Mouse (Mus musculus): ENCODE results near the gene Cnot1. TPM values are rescaled to one million over a fixed set of nuclear protein-coding genes. Genes with fewer than 3 reads are reported as not detected.
"Not testable (repeated sequence)": the region's sequence is repeated elsewhere in the genome, so short reads cannot be mapped to it uniquely, and the experiment has no call there.

The Cnot1 gene
- polyA plus RNA-seq, 1 experiment from 2014 or later = 52.9 TPM

DNA sequence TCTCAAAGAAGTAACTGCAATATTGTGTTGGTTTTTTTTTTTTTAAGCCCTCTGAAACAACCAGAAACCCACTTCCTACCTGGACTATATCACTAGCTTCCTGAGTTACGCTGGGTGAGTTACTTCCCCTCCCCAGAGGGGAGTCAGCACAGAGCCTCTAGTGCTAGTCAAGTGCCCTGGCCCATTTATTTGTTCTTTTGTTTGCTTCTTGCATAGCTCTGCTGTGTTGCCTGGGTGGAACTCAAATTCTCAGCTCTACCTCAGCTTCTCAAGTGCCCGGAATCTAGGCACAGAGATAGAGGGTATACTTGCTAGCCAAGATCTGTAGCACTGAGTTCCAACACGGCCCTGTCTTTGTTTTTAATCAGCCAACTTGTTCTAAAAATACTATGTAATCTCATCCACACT, 2.9 kb upstream of the Cnot1 start:
- Histone ChIP-seq H3K4me2 (no peak overlapping the region), H3K4me3 (no peak overlapping the region), H3K4me1 (peaks cover 14% of the 10 kb centered on the region), H3K27ac (no peak overlapping the region), H3K27me3 (no peaks in the 10 kb centered on the region), H3K36me3 (no peaks in the 10 kb centered on the region), H3K9me3 (no peaks in the 10 kb centered on the region), H3K9ac (no peak overlapping the region)
- ATAC-seq (ENCODE audit: insufficient number of reproducible peaks, low FRiP score, low TSS enrichment, low read depth) = no peak
- 57% methylated on average over 3 of the region's 3 CpGs for whole genome bisulfite sequencing

DNA sequence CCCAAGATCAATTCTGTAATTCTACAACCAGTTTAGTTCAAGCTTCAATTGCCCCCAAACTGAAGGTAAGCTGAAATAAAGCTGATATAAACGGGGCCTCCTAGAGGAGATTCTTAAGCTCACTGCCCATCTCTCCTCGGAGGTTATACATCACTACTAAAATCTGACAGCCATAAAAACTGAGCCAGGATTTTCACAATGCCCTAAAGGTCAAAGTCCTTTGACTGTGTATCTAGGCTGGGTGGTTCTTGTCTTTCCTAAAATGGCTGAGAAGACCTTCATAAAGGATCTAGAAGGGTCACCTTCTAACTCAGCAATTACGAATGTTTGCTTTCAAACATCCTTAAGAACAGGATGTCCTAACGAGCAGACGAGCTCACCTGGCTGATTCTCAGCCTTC, 1.9 kb upstream of the Cnot1 start:
- WGBS = 73% methylated on average over 5 of the region's 5 CpGs

DNA sequence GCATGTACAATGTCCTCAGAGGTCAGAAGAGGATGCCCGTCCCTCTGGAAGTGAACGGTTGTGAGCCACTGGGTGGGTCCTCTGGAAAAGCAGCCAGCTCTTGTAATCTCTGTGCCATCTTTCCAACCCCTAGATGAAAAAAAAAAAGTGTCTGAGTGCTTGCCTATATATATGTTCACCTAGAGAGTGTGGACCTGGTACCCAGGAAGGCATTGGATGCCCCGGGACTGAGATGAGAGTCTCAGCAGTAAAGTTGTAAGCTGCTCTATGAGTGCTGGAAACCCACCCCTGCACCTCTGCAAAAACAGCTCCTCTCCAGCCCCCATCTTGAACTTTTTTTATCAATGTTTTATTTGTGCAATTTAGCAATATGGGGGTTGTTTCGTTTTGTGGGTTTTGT, 1.4 kb upstream of the Cnot1 start:
- Histone ChIP-seq H3K4me2 (no peak overlapping the region), H3K27ac (no peak overlapping the region), H3K27me3 (no peaks in the 10 kb centered on the region), H3K9ac (no peak overlapping the region), H3K4me3 (no peak overlapping the region), H3K9me3 (no peaks in the 10 kb centered on the region), H3K4me1 (peaks cover 21% of the 10 kb centered on the region), H3K36me3 (0 out of 2 replicates have a peak, but pooled peaks cover 4% of the 10 kb centered on the region)
- 83% methylated on average over 4 of the region's 4 CpGs for WGBS
- ATAC-seq (ENCODE audit: insufficient number of reproducible peaks, low FRiP score, low TSS enrichment, low read depth) = no peak

More for the DNA sequence above, 1.9 kb upstream of the Cnot1 start:
- Histone ChIP-seq H3K36me3 (0 out of 2 replicates have a peak, but pooled peaks cover 4% of the 10 kb centered on the region), H3K4me1 (peaks cover 21% of the 10 kb centered on the region), H3K27me3 (no peaks in the 10 kb centered on the region), H3K4me3 (no peak overlapping the region), H3K9ac (no peak overlapping the region), H3K27ac (no peak overlapping the region), H3K9me3 (no peaks in the 10 kb centered on the region), H3K4me2 (no peak overlapping the region)
- ATAC-seq (ENCODE audit: insufficient number of reproducible peaks, low FRiP score, low TSS enrichment, low read depth) = no peak

DNA sequence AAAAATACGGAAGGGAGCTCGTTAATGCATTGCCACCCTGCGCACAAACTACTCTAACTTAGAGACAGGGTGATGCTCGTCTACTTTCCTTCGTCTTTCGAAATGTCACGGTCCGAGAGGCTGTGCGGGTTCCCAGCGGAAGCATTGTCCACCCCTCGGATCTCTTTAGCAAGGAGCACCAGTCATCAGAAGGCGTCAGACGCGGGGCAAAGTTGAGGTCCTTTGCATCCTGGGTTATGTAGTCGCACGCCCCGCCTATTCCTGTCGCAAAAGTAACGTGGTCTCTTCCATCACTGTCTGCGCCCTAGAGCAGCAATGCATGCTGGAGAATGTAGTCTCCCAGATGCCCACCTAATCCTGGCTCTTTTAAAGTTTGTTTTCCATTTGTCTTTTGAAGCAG, 597 bp upstream of the Cnot1 start:
- Histone ChIP-seq H3K9ac (peak overlapping the region; percentile 47; the same call in 1 of the 2 replicates), H3K36me3 (0 out of 2 replicates have a peak, but pooled peaks cover 4% of the 10 kb centered on the region), H3K4me1 (peaks cover 21% of the 10 kb centered on the region), H3K27ac (peak overlapping the region; percentile 97), H3K4me3 (peak overlapping the region; percentile 98), H3K4me2 (peak overlapping the region; percentile 74), H3K9me3 (no peaks in the 10 kb centered on the region), H3K27me3 (no peaks in the 10 kb centered on the region)
- ATAC-seq (ENCODE audit: insufficient number of reproducible peaks, low FRiP score, low TSS enrichment, low read depth) = peak; percentile 93
- under 1% methylated on average over 20 of the region's 20 CpGs for WGBS

DNA sequence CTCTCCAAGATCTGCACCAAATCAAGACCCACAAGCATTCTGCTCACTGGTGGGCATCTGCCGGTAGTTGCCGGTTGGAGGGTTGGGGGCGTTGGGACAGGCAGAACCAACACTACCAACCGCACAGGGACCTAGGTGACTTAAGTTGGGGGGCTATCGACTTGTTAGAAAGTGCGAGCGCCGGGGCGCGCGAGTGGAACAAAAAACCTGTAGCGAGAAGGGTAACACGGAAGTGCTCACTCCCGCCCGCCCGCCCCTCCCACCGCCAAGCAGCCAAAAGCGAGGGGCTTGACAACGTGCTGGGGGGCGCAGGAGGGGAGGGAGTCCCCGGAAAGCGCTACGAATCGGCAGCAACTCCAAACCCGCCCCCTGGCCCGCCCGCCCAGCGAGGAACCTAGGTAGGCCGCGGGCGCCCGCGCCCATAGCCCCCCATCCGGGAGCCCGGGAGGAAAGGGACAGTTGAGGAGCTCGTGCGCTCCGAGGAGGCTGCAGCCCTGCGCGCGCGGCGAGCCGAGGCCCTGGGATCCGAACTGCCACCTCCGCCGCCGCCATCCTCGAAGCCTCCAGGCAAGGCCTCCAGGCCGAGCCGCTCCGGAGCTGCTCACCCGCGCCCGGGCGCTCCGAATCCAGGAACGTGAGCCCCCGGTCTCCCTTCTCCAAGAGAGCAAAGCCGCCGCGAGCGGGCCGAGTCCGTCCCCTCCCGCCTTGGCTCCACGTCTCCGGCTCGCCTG, 638 bp downstream of the Cnot1 start:
- no peak for ATAC-seq (ENCODE audit: insufficient number of reproducible peaks, low FRiP score, low TSS enrichment, low read depth)
- Histone ChIP-seq H3K9ac (peak overlapping the region; percentile 87), H3K27me3 (no peaks in the 10 kb centered on the region), H3K36me3 (peaks cover 4% of the 10 kb centered on the region; the same call in 1 of the 2 replicates), H3K4me2 (peak overlapping the region; percentile 74), H3K9me3 (no peaks in the 10 kb centered on the region), H3K4me3 (peak overlapping the region; percentile 98), H3K4me1 (peaks cover 21% of the 10 kb centered on the region), H3K27ac (peak overlapping the region; percentile 97)
- under 1% methylated on average over 63 of the region's 69 CpGs for WGBS

DNA sequence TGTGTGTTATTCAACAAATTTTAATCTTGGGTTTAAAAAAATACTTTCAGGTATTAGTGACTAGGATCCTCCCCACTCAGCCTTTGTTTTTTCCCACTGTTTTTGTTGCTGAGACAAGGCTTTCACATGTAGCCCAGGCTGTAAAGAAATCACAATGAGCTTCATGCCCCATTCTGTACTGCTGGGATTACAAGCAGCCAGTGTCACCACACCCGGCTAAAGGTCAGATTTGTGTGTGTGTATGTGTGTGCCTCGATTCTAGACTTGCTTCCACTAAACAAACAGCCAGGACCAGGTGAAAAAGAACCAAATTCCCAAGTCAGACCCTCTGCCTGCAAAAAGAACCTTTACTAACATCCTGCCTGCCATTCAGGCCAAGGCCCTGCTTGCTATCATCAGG, 1.8 kb downstream of the Cnot1 start:
- H3K4me2 ChIP-seq = peak overlapping the region; percentile 74
- H3K4me3 ChIP-seq = peak overlapping the region; percentile 98
- no peaks in the 10 kb centered on the region for H3K27me3 ChIP-seq
- H3K36me3 ChIP-seq = peaks cover 7% of the 10 kb centered on the region; the same call in 1 of the 2 replicates
- peaks cover 21% of the 10 kb centered on the region for H3K4me1 ChIP-seq
- 82% methylated on average over 2 of the region's 2 CpGs for WGBS
- no peak overlapping the region for H3K27ac ChIP-seq
- ATAC-seq (ENCODE audit: insufficient number of reproducible peaks, low FRiP score, low TSS enrichment, low read depth) = no peak
- no peaks in the 10 kb centered on the region for H3K9me3 ChIP-seq
- no peak overlapping the region for H3K9ac ChIP-seq

DNA sequence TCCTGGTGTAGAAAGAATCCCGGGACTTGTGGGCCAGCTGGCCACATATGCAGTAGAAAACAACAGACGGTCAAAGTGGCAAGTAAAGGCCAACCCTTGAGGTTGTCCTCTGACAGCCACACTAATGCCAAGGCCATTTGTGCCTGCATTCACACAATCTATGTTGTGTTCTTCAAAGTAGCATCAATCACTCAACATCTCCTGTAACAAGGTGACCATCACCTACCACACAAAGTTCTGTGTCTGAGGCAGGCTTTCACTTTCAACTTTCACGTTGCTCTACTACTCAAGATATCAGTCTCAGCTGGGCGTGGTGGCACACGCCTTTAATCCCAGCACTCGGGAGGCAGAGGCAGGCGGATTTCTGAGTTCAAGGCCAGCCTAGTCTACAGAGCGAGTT, 5.0 kb downstream of the Cnot1 start:
- 85% methylated on average over 8 of the region's 8 CpGs for WGBS
- Histone ChIP-seq H3K36me3 (peaks cover 15% of the 10 kb centered on the region), H3K4me2 (no peak overlapping the region), H3K27ac (no peak overlapping the region), H3K9me3 (no peaks in the 10 kb centered on the region), H3K9ac (no peak overlapping the region), H3K27me3 (no peaks in the 10 kb centered on the region), H3K4me3 (no peak overlapping the region), H3K4me1 (peaks cover 25% of the 10 kb centered on the region)
- no peak for ATAC-seq (ENCODE audit: insufficient number of reproducible peaks, low FRiP score, low TSS enrichment, low read depth)

DNA sequence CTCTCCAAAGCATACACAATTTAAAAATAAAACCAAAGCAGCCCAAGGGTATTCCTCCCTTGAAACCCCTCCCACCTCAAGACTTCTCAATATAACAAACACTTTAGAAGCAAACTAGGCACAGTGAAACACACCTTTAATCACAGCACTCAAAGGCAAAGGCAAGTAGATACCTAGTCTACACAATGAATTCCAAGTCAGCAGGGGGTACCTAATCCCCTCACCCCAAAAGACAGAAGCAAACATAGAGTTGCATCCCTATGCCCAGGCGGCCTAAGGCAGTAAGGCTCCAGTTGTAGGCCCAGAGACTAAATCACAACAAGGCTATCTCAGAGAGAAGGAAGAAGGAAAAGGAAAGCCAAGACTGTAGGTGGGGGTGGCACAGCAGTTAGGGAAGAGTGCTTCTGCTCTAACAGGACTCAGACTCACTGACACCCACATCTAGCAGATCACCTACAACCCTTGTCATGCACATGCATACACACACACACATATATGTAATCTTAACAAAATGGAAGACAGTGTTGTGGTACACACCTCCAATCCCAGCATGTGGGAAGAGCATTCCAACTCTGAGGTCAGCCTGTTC, 5.7 kb downstream of the Cnot1 start:
- H3K36me3 ChIP-seq = peaks cover 15% of the 10 kb centered on the region
- no peak overlapping the region for H3K9ac ChIP-seq
- no peaks in the 10 kb centered on the region for H3K27me3 ChIP-seq
- peaks cover 25% of the 10 kb centered on the region for H3K4me1 ChIP-seq
- no peaks in the 10 kb centered on the region for H3K9me3 ChIP-seq
- no peak overlapping the region for H3K27ac ChIP-seq
- 96% methylated on average over 1 of the region's 1 CpGs for WGBS
- H3K4me3 ChIP-seq = no peak overlapping the region
- no peak overlapping the region for H3K4me2 ChIP-seq
- no peak for ATAC-seq (ENCODE audit: insufficient number of reproducible peaks, low FRiP score, low TSS enrichment, low read depth)

DNA sequence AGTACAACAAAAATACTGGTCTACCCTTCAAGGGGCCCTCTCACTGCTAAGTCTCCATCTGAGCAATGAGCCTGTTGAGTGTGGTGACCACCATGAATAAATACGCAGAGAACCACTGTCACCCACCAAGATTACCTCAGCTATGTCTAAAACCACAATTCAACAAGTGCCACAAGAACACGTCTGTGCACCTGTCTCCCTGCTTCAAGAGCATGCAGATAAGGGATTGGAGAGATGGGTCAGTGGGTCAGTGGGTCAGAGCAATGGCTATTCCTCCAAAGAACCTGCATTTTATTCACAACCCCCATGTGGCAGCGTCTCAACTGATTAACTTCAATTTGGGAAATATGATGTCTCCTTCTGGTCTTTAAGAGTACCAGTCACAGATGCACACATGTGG, 6.9 kb downstream of the Cnot1 start:
- Histone ChIP-seq H3K9me3 (no peaks in the 10 kb centered on the region), H3K4me1 (peaks cover 15% of the 10 kb centered on the region; the same call in 1 of the 2 replicates), H3K4me2 (no peak overlapping the region), H3K27me3 (no peaks in the 10 kb centered on the region), H3K9ac (no peak overlapping the region), H3K36me3 (peaks cover 15% of the 10 kb centered on the region), H3K4me3 (no peak overlapping the region), H3K27ac (no peak overlapping the region)
- WGBS = 87% methylated on average over 3 of the region's 3 CpGs
- ATAC-seq (ENCODE audit: insufficient number of reproducible peaks, low FRiP score, low TSS enrichment, low read depth) = no peak

DNA sequence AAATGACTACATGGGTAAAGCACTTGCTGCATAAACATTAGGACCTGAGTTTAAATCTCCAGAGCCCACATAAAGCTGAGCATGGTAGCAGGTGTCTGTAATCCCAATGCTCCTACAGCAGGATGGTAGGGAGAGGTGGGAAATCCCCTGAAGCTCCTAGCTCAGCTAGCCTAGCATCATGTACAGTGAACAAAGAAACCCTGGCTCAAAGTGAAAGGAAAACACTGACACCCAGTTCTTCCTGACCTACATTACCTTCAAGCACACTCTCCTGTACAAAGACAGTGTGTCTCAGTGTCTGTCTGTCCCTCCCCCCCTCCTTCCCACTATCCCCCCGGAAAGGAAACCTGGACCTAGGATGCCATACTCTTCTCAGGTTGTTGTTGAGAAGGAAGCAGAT, 7.4 kb downstream of the Cnot1 start:
- Histone ChIP-seq H3K27ac (no peak overlapping the region), H3K27me3 (no peaks in the 10 kb centered on the region), H3K4me1 (peaks cover 11% of the 10 kb centered on the region; the same call in 1 of the 2 replicates), H3K4me2 (no peak overlapping the region), H3K36me3 (peaks cover 15% of the 10 kb centered on the region), H3K4me3 (no peak overlapping the region), H3K9ac (no peak overlapping the region), H3K9me3 (no peaks in the 10 kb centered on the region)
- 94% methylated on average over 1 of the region's 1 CpGs for WGBS
- no peak for ATAC-seq (ENCODE audit: insufficient number of reproducible peaks, low FRiP score, low TSS enrichment, low read depth)

DNA sequence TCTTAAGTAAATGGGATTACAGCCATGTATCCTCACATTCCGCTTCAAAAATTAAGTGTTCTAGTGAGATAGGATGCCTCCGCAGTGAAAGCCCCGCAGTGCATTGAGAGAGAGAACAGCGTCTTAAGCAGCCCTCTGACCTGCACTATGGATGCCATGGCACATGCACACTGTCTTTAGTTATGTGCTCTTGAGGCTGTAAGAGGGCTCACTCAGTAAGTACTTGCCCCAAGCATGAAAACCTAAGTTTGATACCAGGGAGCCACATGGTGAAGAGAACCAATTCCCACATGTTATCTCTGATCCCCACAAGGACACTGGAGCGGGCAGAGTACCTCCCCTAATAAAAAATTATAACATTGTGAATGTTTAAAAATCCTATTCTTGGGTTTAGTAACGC, 8.1 kb downstream of the Cnot1 start:
- Histone ChIP-seq H3K4me2 (no peak overlapping the region), H3K9ac (no peak overlapping the region), H3K36me3 (peaks cover 11% of the 10 kb centered on the region), H3K4me3 (no peak overlapping the region), H3K27me3 (no peaks in the 10 kb centered on the region), H3K4me1 (peaks cover 7% of the 10 kb centered on the region; the same call in 1 of the 2 replicates), H3K9me3 (no peaks in the 10 kb centered on the region), H3K27ac (no peak overlapping the region)
- no peak for ATAC-seq (ENCODE audit: insufficient number of reproducible peaks, low FRiP score, low TSS enrichment, low read depth)
- 93% methylated on average over 6 of the region's 6 CpGs for WGBS

DNA sequence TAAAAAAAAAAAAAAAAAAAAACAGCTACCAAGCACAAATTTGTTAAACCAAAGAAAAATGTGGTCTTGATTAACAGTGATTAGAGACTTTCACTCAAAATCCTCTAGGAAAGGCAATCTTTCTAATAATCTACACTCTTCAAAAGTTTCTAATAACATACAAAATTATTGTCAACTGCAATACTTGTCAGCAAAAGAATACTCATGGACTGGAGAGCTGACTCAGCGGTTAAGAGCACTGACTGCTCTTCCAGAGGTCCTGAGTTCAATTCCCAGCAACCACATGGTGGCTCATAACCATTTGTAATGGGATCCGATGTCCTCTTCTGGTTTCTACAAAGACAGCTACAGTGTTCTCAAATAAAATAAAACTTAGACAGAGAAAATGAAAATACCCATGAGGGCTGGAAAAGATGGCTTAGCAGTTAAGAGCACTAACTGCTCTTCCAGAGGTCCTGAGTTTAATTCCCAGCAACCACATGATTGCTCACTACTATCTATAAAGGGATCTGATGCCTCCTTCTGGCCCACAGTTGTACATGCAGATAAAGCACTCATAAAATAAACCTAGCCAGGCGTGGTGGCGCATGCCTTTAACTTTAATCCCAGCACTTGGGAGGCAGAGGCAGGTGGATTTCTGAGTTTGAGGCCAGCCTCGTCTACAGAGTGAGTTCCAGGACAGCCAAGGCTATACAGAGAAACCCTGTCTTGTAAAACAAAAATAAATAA, 11.8 kb downstream of the Cnot1 start:
- not testable (repeated sequence) for H3K9me3 ChIP-seq; H3K4me2 ChIP-seq; H3K4me3 ChIP-seq; ATAC-seq (ENCODE audit: insufficient number of reproducible peaks, low FRiP score, low TSS enrichment, low read depth); H3K27me3 ChIP-seq; H3K9ac ChIP-seq; H3K27ac ChIP-seq; H3K4me1 ChIP-seq
- H3K36me3 ChIP-seq = peaks cover 11% of the 10 kb centered on the region
- 90% methylated on average over 5 of the region's 5 CpGs for WGBS
